Mouse (Mus musculus): ENCODE measurements around the gene Il17rd. TPM values are rescaled to one million over a fixed set of nuclear protein-coding genes. Genes with fewer than 3 reads are reported as not detected.

The Il17rd gene
- total and polyA plus RNA-seq, 3 experiments: 0.04 TPM; not detected in 2

DNA sequence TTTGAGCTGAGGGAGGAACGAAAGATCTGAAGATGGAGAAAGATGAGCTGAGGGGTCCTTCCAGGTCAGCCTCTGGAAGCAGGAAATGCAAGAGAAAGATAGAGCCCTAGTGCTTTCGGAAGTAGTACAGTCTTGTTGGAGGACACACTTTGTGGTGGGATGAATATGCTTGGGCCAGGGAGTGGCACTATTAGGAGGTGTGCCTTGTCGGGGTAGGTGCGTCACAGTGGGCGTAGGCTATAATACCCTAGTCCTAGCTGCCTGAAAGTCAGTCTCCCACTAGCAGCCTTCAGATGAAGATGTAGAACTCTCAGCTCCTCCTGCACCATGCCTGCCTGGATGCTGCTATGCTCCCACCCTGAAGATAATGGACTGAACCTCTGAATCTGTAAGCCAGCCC, 110.7 kb downstream of the Il17rd start:
- DNase-seq (ENCODE audit: low read depth, low spot score): no peak
- Histone ChIP-seq H3K79me2 (ENCODE audit: control insufficient read depth, insufficient read depth, low read length, poor library complexity) (no peaks in the 10 kb centered on the region), H3K4me1 (ENCODE audit: control insufficient read depth in 1 of 2, insufficient read depth in 2 of 2, low read length in 2 of 2) (no peaks in the 10 kb centered on the region), H3K9me3 (replicated peaks; ENCODE audit: insufficient read depth, low read length) (no peaks in the 10 kb centered on the region), H3K4me3 (ENCODE audit: control insufficient read depth in 1 of 2, insufficient read depth in 1 of 2, low read depth in 2 of 2, low read length in 2 of 2) (no peak overlapping the region), H3K36me3 (ENCODE audit: control insufficient read depth in 1 of 2, insufficient read depth in 2 of 2, low read length in 2 of 2) (no peaks in the 10 kb centered on the region), H3K9ac (ENCODE audit: control insufficient read depth, low read depth, low read length, poor library complexity, severe bottlenecking) (no peak overlapping the region), H3K27ac (ENCODE audit: control insufficient read depth, low read depth, low read length) (no peak overlapping the region), H3K27me3 (ENCODE audit: control insufficient read depth in 1 of 2, insufficient read depth in 2 of 2, low read length in 2 of 2) (no peaks in the 10 kb centered on the region)
- TF ChIP-seq MXI1 (IDR thresholded peaks at IDR 0.05; ENCODE audit: low read depth, low read length): no peak
- TF ChIP-seq POLR2AphosphoS2 (IDR thresholded peaks at IDR 0.05; ENCODE audit: low read length): no peak
- no peak for TF ChIP-seq MAX (IDR thresholded peaks at IDR 0.05; ENCODE audit: low read length)
- TF ChIP-seq ZC3H11A (IDR thresholded peaks at IDR 0.05; ENCODE audit: low read depth, low read length): no peak
- TF ChIP-seq MAZ (IDR thresholded peaks at IDR 0.05; ENCODE audit: low read depth, low read length): no peak
- TF ChIP-seq SMC3 (IDR thresholded peaks at IDR 0.05; ENCODE audit: low read depth, low read length): no peak
- no peak for TF ChIP-seq ETS1 (IDR thresholded peaks at IDR 0.05; ENCODE audit: low read depth, low read length)
- no peak for TF ChIP-seq TAL1 (IDR thresholded peaks at IDR 0.05; ENCODE audit: low read length)
- no peak for TF ChIP-seq KAT2A (conservative IDR thresholded peaks at IDR 0.05; ENCODE audit: low read depth, low read length)
- TF ChIP-seq ZKSCAN1 (IDR thresholded peaks at IDR 0.05; ENCODE audit: low read depth, low read length): no peak
- no peak for TF ChIP-seq UBTF (IDR thresholded peaks at IDR 0.05; ENCODE audit: borderline replicate concordance, insufficient read depth, low read depth, low read length)
- no peak for TF ChIP-seq RAD21 (IDR thresholded peaks at IDR 0.05; ENCODE audit: low read depth, low read length)

DNA sequence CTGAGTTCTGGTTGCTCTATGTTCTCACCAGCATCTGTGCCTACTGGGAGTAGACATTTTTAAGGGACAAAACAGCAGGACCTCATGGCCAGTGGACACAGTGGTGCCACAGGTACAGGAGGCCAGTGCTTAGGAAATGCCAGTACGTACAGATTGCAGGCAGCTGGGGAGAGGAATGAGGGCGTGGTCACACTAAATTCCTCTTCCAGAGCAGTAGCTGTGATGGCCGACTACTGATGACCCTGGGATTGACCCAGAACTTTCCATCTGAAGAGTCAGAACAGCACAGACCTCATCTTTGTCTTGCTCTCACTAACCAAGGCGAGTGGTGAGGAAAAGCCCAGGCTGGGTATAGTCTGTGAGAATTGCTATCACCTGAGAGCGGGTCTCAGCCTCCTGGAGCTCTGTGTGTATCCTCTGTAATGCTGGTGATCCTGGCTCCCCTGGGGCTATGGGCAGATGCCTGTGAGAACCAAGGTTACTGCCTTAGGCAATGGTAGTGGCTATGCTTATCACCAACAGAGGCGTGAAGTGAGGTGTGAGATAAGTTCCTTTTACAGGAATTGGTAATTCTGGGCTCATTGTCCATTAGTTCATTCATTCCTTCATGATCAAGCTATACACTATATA, 111.4 kb downstream of the Il17rd start:
- H3K36me3 ChIP-seq (ENCODE audit: control insufficient read depth in 1 of 2, insufficient read depth in 2 of 2, low read length in 2 of 2): no peaks in the 10 kb centered on the region
- TF ChIP-seq SIN3A (IDR thresholded peaks at IDR 0.05; ENCODE audit: low read length) (no peak), UBTF (IDR thresholded peaks at IDR 0.05; ENCODE audit: borderline replicate concordance, insufficient read depth, low read depth, low read length) (no peak), SMC3 (IDR thresholded peaks at IDR 0.05; ENCODE audit: low read depth, low read length) (no peak), ETS1 (IDR thresholded peaks at IDR 0.05; ENCODE audit: low read depth, low read length) (no peak), CHD2 (IDR thresholded peaks at IDR 0.05; ENCODE audit: low read length) (no peak), JUND (IDR thresholded peaks at IDR 0.05; ENCODE audit: low read depth, low read length) (no peak), ZMIZ1 (IDR thresholded peaks at IDR 0.05; ENCODE audit: low read depth, low read length) (no peak), BHLHE40 (IDR thresholded peaks at IDR 0.05; ENCODE audit: borderline replicate concordance, low read depth, low read length) (no peak), ZKSCAN1 (IDR thresholded peaks at IDR 0.05; ENCODE audit: low read depth, low read length) (no peak), CTCF (IDR thresholded peaks at IDR 0.05 in 2 of 3, conservative IDR thresholded peaks at IDR 0.05 in 1 of 3; ENCODE audit: control insufficient read depth in 1 of 3, insufficient read depth in 1 of 3, low read depth in 2 of 3, low read length in 3 of 3, poor library complexity in 1 of 3, severe bottlenecking in 1 of 3) (no peak), TBP (IDR thresholded peaks at IDR 0.05; ENCODE audit: low read depth, low read length) (no peak)
- no peak overlapping the region for H3K4me3 ChIP-seq (ENCODE audit: control insufficient read depth in 1 of 2, insufficient read depth in 1 of 2, low read depth in 2 of 2, low read length in 2 of 2)
- no peak overlapping the region for H3K9ac ChIP-seq (ENCODE audit: control insufficient read depth, low read depth, low read length, poor library complexity, severe bottlenecking)
- no peaks in the 10 kb centered on the region for H3K27me3 ChIP-seq (ENCODE audit: control insufficient read depth in 1 of 2, insufficient read depth in 2 of 2, low read length in 2 of 2)
- no peaks in the 10 kb centered on the region for H3K79me2 ChIP-seq (ENCODE audit: control insufficient read depth, insufficient read depth, low read length, poor library complexity)
- DNase-seq (ENCODE audit: low read depth, low spot score): no peak
- no peaks in the 10 kb centered on the region for H3K9me3 ChIP-seq (replicated peaks; ENCODE audit: insufficient read depth, low read length)
- no peak overlapping the region for H3K27ac ChIP-seq (ENCODE audit: control insufficient read depth, low read depth, low read length)
- H3K4me1 ChIP-seq (ENCODE audit: control insufficient read depth in 1 of 2, insufficient read depth in 2 of 2, low read length in 2 of 2): no peaks in the 10 kb centered on the region
